Mouse (Mus musculus) heart, embryonic 12.5 days (tissue): ENCODE results near the gene Aftph. TPM values are rescaled to one million over a fixed set of nuclear protein-coding genes. Genes with fewer than 3 reads are reported as not detected.
A peak's percentile ranks its signal among the peaks of the same experiment; 100 is the strongest.
"Not testable (repeated sequence)": the region's sequence is repeated elsewhere in the genome, so short reads cannot be mapped to it uniquely, and the experiment has no call there.

Experiments used
- ATAC-seq: fragments of 200-750 bp; cut with Nextera tagmentation; 2 replicates; pipeline ENCODE4 v1.8.0; 2017; ENCODE audit warnings: moderate TSS enrichment, moderate library complexity; ENCODE audit not compliant: insufficient number of reproducible peaks, low FRiP score
- H3K27ac ChIP-seq: fragments of 300-500 bp; sonication (generic); 2 replicates; pipeline ENCODE4 v1.5.1; 2016; ENCODE audit warnings: mild to moderate bottlenecking, moderate library complexity; ENCODE audit not compliant: poor library complexity, severe bottlenecking
- H3K27me3 ChIP-seq: fragments of 300-500 bp; sonication (generic); replicated peaks from 2 replicates; pipeline ENCODE4 v1.6.1; 2016; ENCODE audit warnings: mild to moderate bottlenecking, moderate library complexity
- H3K36me3 ChIP-seq: fragments of 300-500 bp; sonication (generic); 2 replicates; pipeline ENCODE4 v1.6.1; 2016; ENCODE audit warnings: mild to moderate bottlenecking, moderate library complexity
- H3K4me1 ChIP-seq: fragments of 300-500 bp; sonication (generic); replicated peaks from 2 replicates; pipeline ENCODE4 v1.6.1; 2016; ENCODE audit warnings: mild to moderate bottlenecking
- H3K4me2 ChIP-seq: fragments of 300-500 bp; sonication (generic); 2 replicates; pipeline ENCODE4 v1.6.1; 2016; ENCODE audit warnings: mild to moderate bottlenecking, moderate library complexity
- H3K4me3 ChIP-seq: fragments of 300-500 bp; sonication (generic); 2 replicates; pipeline ENCODE4 v1.5.1; 2016; ENCODE audit warnings: mild to moderate bottlenecking
- H3K9ac ChIP-seq: fragments of 300-500 bp; sonication (generic); 2 replicates; pipeline ENCODE4 v1.6.1; 2016; ENCODE audit warnings: mild to moderate bottlenecking, moderate library complexity
- H3K9me3 ChIP-seq: fragments of 300-500 bp; sonication (generic); replicated peaks from 2 replicates; pipeline ENCODE4 v1.6.1; 2016; ENCODE audit warnings: mild to moderate bottlenecking, moderate library complexity
- WGBS: fragments of 180-500 bp; shearing (Covaris S2); methylation state at CpG from one replicate; pipeline ENCODE4 v1.1.7; 2016; 5-methylcytosine and 5-hydroxymethylcytosine counted together
- polyA plus RNA-seq: library from polyadenylated mRNA; unstranded; fragments of >200 nt; fragmentation: Nextera tagmentation; extraction: Ambion mirVana; gene quantifications from 2 replicates; pipeline ENCODE4 v1.2.1, GENCODE M21; 2016

The Aftph gene
- polyA plus RNA-seq, 1 experiment from 2014 or later: 12.4 TPM

DNA sequence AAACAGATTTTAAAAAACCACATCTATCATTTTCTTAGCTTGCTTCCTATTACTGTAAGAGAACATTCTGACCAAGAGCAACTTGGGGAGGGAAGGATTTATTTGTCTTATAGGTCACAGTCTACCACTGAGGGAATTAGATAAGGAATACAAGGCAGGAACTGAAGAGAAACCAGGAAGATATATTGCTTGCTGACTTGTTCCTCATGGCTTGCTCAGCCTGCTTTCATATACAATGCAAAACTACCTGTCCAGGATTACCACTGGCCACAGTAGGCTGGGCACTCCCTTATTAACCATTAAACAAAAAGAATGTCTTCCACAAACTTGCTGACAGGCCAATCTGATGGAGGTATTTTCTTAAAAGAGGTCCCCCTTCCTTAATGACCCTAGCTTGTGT, 35.3 kb upstream of the Aftph start:
- peaks cover 7% of the 10 kb centered on the region; the same call in 1 of the 2 replicates for H3K4me1 ChIP-seq
- peaks cover 7% of the 10 kb centered on the region for H3K9me3 ChIP-seq
- no peak overlapping the region for H3K27ac ChIP-seq
- ATAC-seq: no peak
- no peaks in the 10 kb centered on the region for H3K27me3 ChIP-seq
- no peaks in the 10 kb centered on the region for H3K36me3 ChIP-seq
- no peak overlapping the region for H3K9ac ChIP-seq
- no peak overlapping the region for H3K4me2 ChIP-seq
- H3K4me3 ChIP-seq: no peak overlapping the region

DNA sequence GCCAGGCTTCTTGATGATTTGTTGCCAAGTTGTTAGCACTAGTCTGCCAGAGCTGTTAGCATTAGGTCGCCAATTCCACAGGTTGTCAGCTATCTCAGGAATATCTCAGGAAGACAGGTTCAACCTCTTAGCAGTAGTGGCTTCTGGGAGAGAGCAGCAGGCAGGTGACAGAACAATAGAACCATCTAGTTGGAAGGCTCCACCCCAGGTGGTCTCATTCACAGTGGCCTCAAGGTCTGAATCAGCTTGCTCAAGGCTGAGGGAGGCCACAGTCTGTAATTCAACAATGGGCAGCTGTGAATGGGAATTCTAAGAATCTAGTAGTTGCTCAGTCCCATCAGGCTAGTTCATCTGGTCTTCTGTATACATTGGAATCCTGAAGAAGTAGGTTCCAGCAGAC, 31.3 kb upstream of the Aftph start:
- H3K9me3 ChIP-seq: peaks cover 7% of the 10 kb centered on the region
- H3K27ac ChIP-seq: no peak overlapping the region
- 58% methylated on average over 1 of the region's 1 CpGs for WGBS

GRCm38 (mm10) chr11:20771827-20772226, 30.4 kb upstream of the Aftph start:
- not testable (repeated sequence) for H3K4me2 ChIP-seq, H3K4me1 ChIP-seq, ATAC-seq, H3K4me3 ChIP-seq, H3K9me3 ChIP-seq, H3K36me3 ChIP-seq, H3K27me3 ChIP-seq, H3K27ac ChIP-seq, H3K9ac ChIP-seq
- 67% methylated on average over 9 of the region's 9 CpGs for WGBS

More for the DNA sequence above, 31.3 kb upstream of the Aftph start:
- no peak overlapping the region for H3K9ac ChIP-seq
- H3K36me3 ChIP-seq: no peaks in the 10 kb centered on the region
- no peak for ATAC-seq
- no peaks in the 10 kb centered on the region for H3K4me1 ChIP-seq
- H3K27me3 ChIP-seq: no peaks in the 10 kb centered on the region
- H3K4me2 ChIP-seq: no peak overlapping the region
- no peak overlapping the region for H3K4me3 ChIP-seq

DNA sequence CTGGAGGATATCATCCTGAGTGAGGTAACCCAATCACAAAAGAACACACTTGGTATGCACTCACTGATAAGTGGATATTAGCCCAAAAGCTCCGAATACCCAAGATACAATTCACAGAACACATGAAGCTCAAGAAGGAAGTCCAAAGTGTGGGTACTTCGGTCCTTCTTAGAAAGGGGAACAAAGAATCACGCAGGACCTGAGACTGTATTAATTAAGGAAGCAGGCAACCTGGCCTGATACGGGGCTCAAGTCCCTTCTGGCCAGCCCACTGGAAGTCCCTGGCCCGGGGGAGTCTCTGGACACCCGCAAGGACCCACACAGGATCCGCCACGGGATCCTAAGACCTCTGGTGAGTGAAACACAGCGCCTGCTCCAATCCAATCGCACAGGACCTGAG, 20.6 kb upstream of the Aftph start:
- H3K27ac ChIP-seq, H3K4me2 ChIP-seq, H3K4me1 ChIP-seq, H3K27me3 ChIP-seq, ATAC-seq, H3K4me3 ChIP-seq, H3K9ac ChIP-seq, H3K36me3 ChIP-seq, H3K9me3 ChIP-seq: not testable (repeated sequence)
- 89% methylated on average over 10 of the region's 10 CpGs for WGBS

- Histone ChIP-seq H3K27ac (no peak overlapping the region), H3K9me3 (peaks cover 8% of the 10 kb centered on the region; the same call in 1 of the 2 replicates), H3K4me1 (no peaks in the 10 kb centered on the region), H3K4me2 (no peak overlapping the region), H3K9ac (no peak overlapping the region), H3K4me3 (no peak overlapping the region), H3K36me3 (no peaks in the 10 kb centered on the region), H3K27me3 (no peaks in the 10 kb centered on the region)
- no peak for ATAC-seq
- 72% methylated on average over 2 of the region's 2 CpGs for WGBS
These were observed 9.2 kb upstream of the Aftph start for GRCm38 (mm10) chr11:20750573-20750972.

DNA sequence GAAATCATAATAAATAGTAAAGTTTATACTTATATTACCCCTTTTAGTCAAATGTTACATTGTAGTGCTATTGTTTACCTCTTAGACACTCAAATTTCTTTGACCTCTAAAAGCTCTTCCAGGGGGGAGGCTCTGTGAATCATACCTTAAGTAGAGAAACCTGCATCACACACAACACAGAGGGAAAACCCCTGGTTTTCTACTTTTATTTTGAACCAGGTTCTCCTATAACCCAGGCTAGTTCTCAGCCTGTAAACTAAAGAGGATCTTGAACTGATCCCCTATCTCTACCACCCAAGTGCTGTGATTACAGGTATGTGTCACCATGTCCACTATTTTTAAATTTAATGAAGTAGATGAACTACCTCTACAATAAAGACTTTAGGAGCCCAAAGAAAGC, 2.0 kb upstream of the Aftph start:
- Histone ChIP-seq H3K27ac (no peak overlapping the region), H3K9me3 (no peaks in the 10 kb centered on the region), H3K27me3 (no peaks in the 10 kb centered on the region), H3K36me3 (no peaks in the 10 kb centered on the region), H3K4me3 (no peak overlapping the region), H3K4me1 (no peaks in the 10 kb centered on the region), H3K4me2 (no peak overlapping the region), H3K9ac (no peak overlapping the region)
- ATAC-seq: no peak

GRCm38 (mm10) chr11:20742361-20742897, 1.0 kb upstream of the Aftph start:
- Histone ChIP-seq H3K4me3 (peak overlapping the region; percentile 99), H3K27ac (peak overlapping the region; percentile 92), H3K27me3 (no peaks in the 10 kb centered on the region), H3K4me2 (peak overlapping the region; percentile 83), H3K9me3 (no peaks in the 10 kb centered on the region), H3K4me1 (no peaks in the 10 kb centered on the region), H3K9ac (peak overlapping the region; percentile 95), H3K36me3 (no peaks in the 10 kb centered on the region)
- ATAC-seq: no peak
- under 1% methylated on average over 9 of the region's 9 CpGs for WGBS

DNA sequence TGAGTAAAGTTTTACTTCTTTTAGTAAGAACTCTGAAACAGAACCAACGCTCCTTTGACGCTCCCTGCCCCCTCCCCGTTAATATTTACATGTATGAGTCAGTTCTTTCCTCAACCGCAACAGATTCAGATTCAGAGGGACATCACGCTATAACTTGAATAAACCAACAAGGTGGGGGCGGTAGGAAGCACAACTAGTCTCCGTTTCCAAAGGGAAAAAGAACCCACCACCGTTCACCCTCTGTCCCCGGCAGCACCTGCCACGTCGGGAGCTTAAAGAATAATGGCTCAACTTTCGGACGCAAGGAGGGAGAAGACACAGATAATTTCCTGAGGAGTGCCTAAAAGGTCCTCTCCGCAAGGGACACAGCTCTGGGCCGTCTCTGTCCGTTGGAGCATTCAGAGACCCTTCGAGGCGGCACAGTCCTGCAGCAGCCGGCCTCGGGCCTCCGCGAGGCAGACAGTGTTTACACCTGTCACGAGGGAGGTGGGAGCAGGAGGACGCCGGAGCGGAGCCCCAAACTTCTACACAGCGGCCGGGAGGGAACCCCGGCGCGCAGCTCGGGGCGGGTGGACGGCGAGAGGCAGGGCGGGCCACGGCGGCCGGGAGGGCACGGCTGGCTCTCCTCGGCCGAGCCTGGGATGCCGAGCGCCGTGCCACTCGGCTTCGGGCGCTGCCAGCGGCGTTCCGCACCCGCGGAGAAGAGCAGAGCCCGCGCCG, 748 bp downstream of the Aftph start:
- H3K27ac ChIP-seq: peak overlapping the region; percentile 92
- H3K27me3 ChIP-seq: no peaks in the 10 kb centered on the region
- H3K9ac ChIP-seq: peak overlapping the region; percentile 95
- peak overlapping the region; percentile 99 for H3K4me3 ChIP-seq
- no peaks in the 10 kb centered on the region for H3K9me3 ChIP-seq
- H3K4me2 ChIP-seq: peak overlapping the region; percentile 83
- no peaks in the 10 kb centered on the region for H3K36me3 ChIP-seq
- WGBS: under 1% methylated on average over 55 of the region's 56 CpGs
- ATAC-seq: peak; percentile 72
- no peaks in the 10 kb centered on the region for H3K4me1 ChIP-seq

DNA sequence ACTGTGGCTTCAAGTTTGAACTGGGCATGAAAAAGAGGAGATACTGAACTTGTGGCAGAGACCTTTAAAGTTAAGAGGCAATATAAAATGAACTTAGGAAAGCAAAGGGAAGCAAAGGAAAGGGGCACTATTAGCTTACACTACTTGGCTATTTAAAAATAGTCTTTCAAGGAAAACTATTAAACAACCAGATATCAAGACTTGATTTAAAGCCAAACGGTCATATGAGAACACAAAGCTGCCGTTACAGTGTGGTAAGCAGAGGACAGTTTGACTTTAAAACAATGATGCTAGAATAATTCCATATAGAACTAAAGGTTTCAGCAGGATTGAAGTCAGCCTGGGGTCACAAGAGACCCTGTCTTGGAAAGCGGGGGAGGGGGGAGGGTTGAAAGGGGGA, 7.3 kb downstream of the Aftph start:
- peaks cover 11% of the 10 kb centered on the region; the same call in 1 of the 2 replicates for H3K4me1 ChIP-seq
- no peak overlapping the region for H3K4me3 ChIP-seq
- no peak overlapping the region for H3K4me2 ChIP-seq
- H3K27me3 ChIP-seq: no peaks in the 10 kb centered on the region
- H3K36me3 ChIP-seq: peaks cover 4% of the 10 kb centered on the region; the same call in 1 of the 2 replicates
- no peaks in the 10 kb centered on the region for H3K9me3 ChIP-seq
- no peak overlapping the region for H3K27ac ChIP-seq
- no peak for ATAC-seq
- no peak overlapping the region for H3K9ac ChIP-seq
- 73% methylated on average over 3 of the region's 3 CpGs for WGBS

GRCm38 (mm10) chr11:20733486-20734030, 7.8 kb downstream of the Aftph start:
- no peak for ATAC-seq

GRCm38 (mm10) chr11:20729403-20729802, 12.0 kb downstream of the Aftph start:
- no peaks in the 10 kb centered on the region for H3K9me3 ChIP-seq
- H3K4me2 ChIP-seq: no peak overlapping the region
- H3K4me3 ChIP-seq: no peak overlapping the region
- H3K36me3 ChIP-seq: peaks cover 23% of the 10 kb centered on the region
- no peak overlapping the region for H3K27ac ChIP-seq
- no peaks in the 10 kb centered on the region for H3K27me3 ChIP-seq
- H3K9ac ChIP-seq: no peak overlapping the region
- WGBS: 84% methylated on average over 1 of the region's 1 CpGs
- ATAC-seq: no peak
- H3K4me1 ChIP-seq: peaks cover 8% of the 10 kb centered on the region; the same call in 1 of the 2 replicates

More at GRCm38 (mm10) chr11:20733486-20734030, 7.8 kb downstream of the Aftph start:
- H3K27ac ChIP-seq: no peak overlapping the region
- no peak overlapping the region for H3K9ac ChIP-seq
- peaks cover 11% of the 10 kb centered on the region; the same call in 1 of the 2 replicates for H3K4me1 ChIP-seq
- 50% methylated on average over 3 of the region's 3 CpGs for WGBS
- H3K27me3 ChIP-seq: no peaks in the 10 kb centered on the region
- no peaks in the 10 kb centered on the region for H3K9me3 ChIP-seq
- H3K4me3 ChIP-seq: no peak overlapping the region
- H3K4me2 ChIP-seq: no peak overlapping the region
- peaks cover 4% of the 10 kb centered on the region; the same call in 1 of the 2 replicates for H3K36me3 ChIP-seq
